Mouse (Mus musculus) neural tube, embryonic 13.5 days (tissue): ENCODE data around the gene Nudt22. TPM values are rescaled to one million over a fixed set of nuclear protein-coding genes. Genes with fewer than 3 reads are reported as not detected.
A peak's percentile ranks its signal among the peaks of the same experiment; 100 is the strongest.

Experiments used
- ATAC-seq: fragments of 200-750 bp; cut with Nextera tagmentation; 2 replicates; pipeline ENCODE4 v1.8.0; 2017; ENCODE audit warnings: low read depth, mild to moderate bottlenecking, moderate TSS enrichment, moderate library complexity
- H3K27ac ChIP-seq: fragments of 300-500 bp; sonication (generic); replicated peaks from 2 replicates; pipeline ENCODE4 v1.5.1; 2015; ENCODE audit warnings: moderate library complexity, mild to moderate bottlenecking, inconsistent platforms
- H3K27me3 ChIP-seq: fragments of 300-500 bp; sonication (generic); 2 replicates; pipeline ENCODE4 v1.6.1; 2015; ENCODE audit warnings: mild to moderate bottlenecking, inconsistent platforms
- H3K36me3 ChIP-seq: fragments of 300-500 bp; sonication (generic); 2 replicates; pipeline ENCODE4 v1.6.1; 2015; ENCODE audit warnings: mild to moderate bottlenecking, inconsistent platforms
- H3K4me1 ChIP-seq: fragments of 300-500 bp; sonication (generic); replicated peaks from 2 replicates; pipeline ENCODE4 v1.6.1; 2015; ENCODE audit warnings: inconsistent platforms
- H3K4me2 ChIP-seq: fragments of 300-500 bp; sonication (generic); 2 replicates; pipeline ENCODE4 v1.6.1; 2015; ENCODE audit warnings: inconsistent platforms, mild to moderate bottlenecking, moderate library complexity
- H3K4me3 ChIP-seq: fragments of 300-500 bp; sonication (generic); 2 replicates; pipeline ENCODE4 v1.5.1; 2015; ENCODE audit warnings: mild to moderate bottlenecking, inconsistent platforms
- H3K9ac ChIP-seq: fragments of 300-500 bp; sonication (generic); 2 replicates; pipeline ENCODE4 v1.6.1; 2015; ENCODE audit warnings: moderate library complexity, mild to moderate bottlenecking, inconsistent platforms
- H3K9me3 ChIP-seq: fragments of 300-500 bp; sonication (generic); 2 replicates; pipeline ENCODE4 v1.6.1; 2016; ENCODE audit warnings: inconsistent platforms
- WGBS: fragments of 180-500 bp; shearing (Covaris S2); methylation state at CpG from one replicate; pipeline ENCODE4 v1.1.7; 2015; 5-methylcytosine and 5-hydroxymethylcytosine counted together
- polyA plus RNA-seq: library from polyadenylated mRNA; unstranded; fragments of >200 nt; fragmentation: Nextera tagmentation; extraction: Ambion mirVana; gene quantifications from 2 replicates; pipeline ENCODE4 v1.2.1, GENCODE M21; 2015

Gene Nudt22
- polyA plus RNA-seq, 1 experiment from 2014 or later: 25.8 TPM

DNA sequence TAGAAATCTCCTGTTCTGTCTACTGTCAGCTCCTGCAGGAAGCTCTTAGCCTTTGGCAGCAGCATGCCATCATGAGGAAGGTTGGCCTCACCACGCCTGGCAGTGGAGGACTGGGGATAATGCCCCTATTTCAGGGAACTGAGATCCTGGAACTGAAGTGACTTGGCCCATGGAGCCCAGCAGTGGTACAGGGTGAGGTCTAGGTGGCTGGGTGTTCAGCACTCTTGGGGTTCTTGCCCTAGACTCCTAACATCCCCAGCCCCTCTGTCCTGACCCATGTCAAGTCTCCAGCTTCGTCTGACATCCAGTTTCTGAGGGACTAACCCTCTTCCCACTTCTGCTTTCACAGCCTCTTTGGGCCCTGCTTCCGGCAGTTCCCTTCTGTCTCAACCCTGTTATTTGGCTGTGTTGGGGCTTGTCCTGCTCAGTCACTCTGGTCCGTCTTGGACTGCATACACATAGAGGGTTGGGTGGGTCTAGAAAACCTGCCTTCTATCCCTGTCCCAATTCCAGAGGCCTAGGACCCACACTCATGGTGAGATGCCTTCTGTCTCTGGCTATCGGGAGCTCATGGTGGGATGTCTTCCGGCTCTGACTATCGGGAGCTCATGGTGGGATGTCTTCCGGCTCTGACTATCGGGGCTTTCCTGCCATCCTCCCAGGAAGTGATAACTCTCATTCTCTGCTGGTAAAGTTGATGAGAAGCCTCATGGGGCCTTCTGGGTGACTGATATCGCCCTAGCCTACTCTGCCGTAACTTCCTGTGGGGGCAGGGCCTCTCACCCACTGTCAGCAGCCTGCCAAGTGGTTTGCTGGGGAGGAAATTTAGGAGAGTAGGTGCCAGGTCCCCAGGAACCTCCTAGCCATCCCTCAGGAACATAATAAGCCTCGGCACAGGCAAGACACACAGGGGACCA is 21.9 kb upstream of the Nudt22 start:
- ATAC-seq: no peak
- Histone ChIP-seq H3K4me2 (no peak overlapping the region), H3K9me3 (no peaks in the 10 kb centered on the region), H3K9ac (no peak overlapping the region), H3K27me3 (no peaks in the 10 kb centered on the region), H3K4me1 (no peaks in the 10 kb centered on the region), H3K4me3 (no peak overlapping the region), H3K27ac (no peak overlapping the region), H3K36me3 (peaks cover 66% of the 10 kb centered on the region)
- WGBS: 81% methylated on average over 12 of the region's 12 CpGs

DNA sequence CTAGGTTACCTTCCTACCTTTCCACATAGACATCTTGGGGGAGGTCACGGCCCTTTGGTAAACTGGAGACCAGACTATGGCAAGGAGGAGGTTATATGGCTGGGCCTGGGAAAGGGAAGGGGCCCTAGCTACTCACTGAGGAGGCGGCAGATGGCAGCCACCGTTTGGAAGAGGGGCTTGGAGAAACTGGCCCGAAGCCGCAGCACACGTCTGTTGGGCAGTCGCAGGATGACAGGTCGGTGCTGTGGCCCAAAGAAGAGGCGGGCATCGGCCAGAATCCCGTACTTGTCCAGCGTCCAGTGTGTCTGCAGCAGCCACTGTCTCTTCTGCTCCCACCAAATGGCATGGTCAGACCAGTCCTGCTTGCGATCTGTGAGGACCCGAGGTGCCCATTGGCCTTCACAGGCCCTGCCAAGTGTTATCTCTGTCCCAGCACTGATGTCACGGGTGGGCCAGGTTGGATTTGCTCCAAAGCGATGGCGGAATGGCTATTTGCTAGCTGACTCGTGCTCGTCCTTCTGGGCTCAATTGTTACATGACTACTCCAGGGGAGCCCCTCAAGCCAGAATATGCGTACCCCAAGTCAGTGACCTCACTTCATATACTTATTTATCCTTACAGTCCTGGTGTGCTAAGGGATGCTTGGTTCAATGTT is 18.7 kb upstream of the Nudt22 start:
- Histone ChIP-seq H3K4me3 (no peak overlapping the region), H3K9me3 (no peaks in the 10 kb centered on the region), H3K9ac (no peak overlapping the region), H3K36me3 (peaks cover 37% of the 10 kb centered on the region), H3K27me3 (no peaks in the 10 kb centered on the region), H3K27ac (no peak overlapping the region), H3K4me2 (no peak overlapping the region), H3K4me1 (no peaks in the 10 kb centered on the region)
- WGBS: 92% methylated on average over 20 of the region's 20 CpGs
- ATAC-seq: no peak

DNA sequence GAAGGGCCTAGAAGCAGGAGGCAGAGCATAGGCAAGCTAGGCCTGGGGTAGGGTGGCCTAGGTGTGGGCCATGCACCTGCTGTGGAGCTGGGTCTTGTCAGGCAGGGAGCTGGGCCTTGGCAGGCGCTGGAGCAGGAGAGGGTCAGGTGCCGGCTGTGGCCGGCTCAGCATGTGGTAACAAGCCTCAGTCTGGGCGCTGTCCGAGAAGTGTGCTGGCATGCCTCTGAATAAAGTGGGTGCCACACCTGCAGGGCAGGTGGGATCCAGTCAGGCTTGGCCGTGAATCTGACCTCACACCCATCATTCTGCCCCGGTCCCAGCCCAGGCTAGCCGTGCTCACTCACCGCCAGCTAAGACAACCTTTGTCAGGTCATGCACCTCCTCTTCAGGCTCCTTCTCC is 18.1 kb upstream of the Nudt22 start:
- Histone ChIP-seq H3K27ac (no peak overlapping the region), H3K9ac (no peak overlapping the region), H3K27me3 (no peaks in the 10 kb centered on the region), H3K36me3 (peaks cover 31% of the 10 kb centered on the region), H3K9me3 (no peaks in the 10 kb centered on the region), H3K4me3 (no peak overlapping the region), H3K4me2 (no peak overlapping the region), H3K4me1 (no peaks in the 10 kb centered on the region)
- no peak for ATAC-seq
- WGBS: 93% methylated on average over 9 of the region's 9 CpGs

GRCm38 (mm10) chr19:7012426-7012825 is 16.5 kb upstream of the Nudt22 start:
- Histone ChIP-seq H3K27ac (no peak overlapping the region), H3K36me3 (peaks cover 17% of the 10 kb centered on the region), H3K9me3 (no peaks in the 10 kb centered on the region), H3K4me1 (no peaks in the 10 kb centered on the region), H3K4me2 (no peak overlapping the region), H3K9ac (no peak overlapping the region), H3K4me3 (no peak overlapping the region), H3K27me3 (no peaks in the 10 kb centered on the region)
- ATAC-seq: no peak
- WGBS: 77% methylated on average over 4 of the region's 4 CpGs

- no peak overlapping the region for H3K4me2 ChIP-seq
- H3K4me1 ChIP-seq: no peaks in the 10 kb centered on the region
- H3K4me3 ChIP-seq: no peak overlapping the region
- no peaks in the 10 kb centered on the region for H3K36me3 ChIP-seq
- no peak overlapping the region for H3K27ac ChIP-seq
- ATAC-seq: no peak
- WGBS: 82% methylated on average over 9 of the region's 9 CpGs
- no peaks in the 10 kb centered on the region for H3K27me3 ChIP-seq
- H3K9ac ChIP-seq: no peak overlapping the region
- H3K9me3 ChIP-seq: no peaks in the 10 kb centered on the region
These were observed 11.1 kb upstream of the Nudt22 start for GRCm38 (mm10) chr19:7006892-7007593.

- no peaks in the 10 kb centered on the region for H3K27me3 ChIP-seq
- H3K9me3 ChIP-seq: no peaks in the 10 kb centered on the region
- 92% methylated on average over 19 of the region's 19 CpGs for WGBS
- H3K4me1 ChIP-seq: peaks cover 28% of the 10 kb centered on the region
- peaks cover 25% of the 10 kb centered on the region for H3K36me3 ChIP-seq
- H3K27ac ChIP-seq: no peak overlapping the region
- no peak overlapping the region for H3K4me3 ChIP-seq
- no peak overlapping the region for H3K9ac ChIP-seq
- ATAC-seq: no peak
- no peak overlapping the region for H3K4me2 ChIP-seq
These were observed 3.6 kb upstream of the Nudt22 start for GRCm38 (mm10) chr19:6999360-7000063.

- Histone ChIP-seq H3K9ac (no peak overlapping the region), H3K27ac (no peak overlapping the region), H3K4me3 (no peak overlapping the region), H3K4me1 (peaks cover 43% of the 10 kb centered on the region), H3K4me2 (no peak overlapping the region), H3K36me3 (peaks cover 25% of the 10 kb centered on the region), H3K27me3 (no peaks in the 10 kb centered on the region), H3K9me3 (no peaks in the 10 kb centered on the region)
- 84% methylated on average over 9 of the region's 9 CpGs for WGBS
- ATAC-seq: no peak
These were observed 1.9 kb upstream of the Nudt22 start for GRCm38 (mm10) chr19:6997721-6998290.

DNA sequence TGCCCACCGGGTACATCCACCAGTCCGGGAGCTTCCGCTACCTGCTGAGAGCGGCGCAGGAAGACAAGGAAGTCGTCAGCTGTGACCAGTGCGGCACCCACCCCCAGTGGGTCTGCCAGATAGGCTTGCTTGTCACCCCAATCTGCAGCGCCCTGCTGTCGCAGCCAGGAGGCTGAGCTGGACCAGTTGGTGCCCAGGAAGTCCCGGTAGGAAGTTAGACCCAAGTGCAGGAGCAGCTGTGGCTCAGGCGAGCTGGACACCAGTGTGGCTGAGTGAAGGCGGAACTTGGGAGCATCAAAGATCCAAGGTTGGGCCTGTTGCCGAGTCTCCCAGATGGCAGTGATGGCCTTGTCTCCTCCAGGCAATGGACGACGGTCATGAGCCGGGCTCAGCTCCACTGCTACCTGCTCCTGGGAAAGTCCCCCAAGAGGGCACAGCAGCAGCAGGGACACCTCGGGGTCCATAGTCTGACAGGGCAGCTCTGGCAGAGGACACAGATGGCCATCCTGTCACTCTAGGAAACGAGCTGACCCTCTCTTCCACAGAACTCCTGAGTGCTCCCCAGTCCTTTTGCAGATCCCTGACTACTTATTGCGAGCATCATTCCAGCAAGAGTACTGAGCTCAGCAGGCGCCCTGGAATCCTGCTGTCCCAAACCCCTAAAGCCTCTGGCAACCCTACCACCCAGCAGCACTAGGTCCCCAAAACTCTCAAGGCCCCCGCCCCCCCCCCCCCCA is 494 bp downstream of the Nudt22 start:
- WGBS: 52% methylated on average over 21 of the region's 21 CpGs
- peaks cover 52% of the 10 kb centered on the region for H3K4me1 ChIP-seq
- H3K4me3 ChIP-seq: peak overlapping the region; percentile 69
- no peaks in the 10 kb centered on the region for H3K27me3 ChIP-seq
- H3K36me3 ChIP-seq: peaks cover 24% of the 10 kb centered on the region
- no peaks in the 10 kb centered on the region for H3K9me3 ChIP-seq
- H3K9ac ChIP-seq: peak overlapping the region; percentile 82
- H3K4me2 ChIP-seq: peak overlapping the region; percentile 79
- no peak for ATAC-seq
- peak overlapping the region; percentile 76; the same call in 1 of the 2 replicates for H3K27ac ChIP-seq

DNA sequence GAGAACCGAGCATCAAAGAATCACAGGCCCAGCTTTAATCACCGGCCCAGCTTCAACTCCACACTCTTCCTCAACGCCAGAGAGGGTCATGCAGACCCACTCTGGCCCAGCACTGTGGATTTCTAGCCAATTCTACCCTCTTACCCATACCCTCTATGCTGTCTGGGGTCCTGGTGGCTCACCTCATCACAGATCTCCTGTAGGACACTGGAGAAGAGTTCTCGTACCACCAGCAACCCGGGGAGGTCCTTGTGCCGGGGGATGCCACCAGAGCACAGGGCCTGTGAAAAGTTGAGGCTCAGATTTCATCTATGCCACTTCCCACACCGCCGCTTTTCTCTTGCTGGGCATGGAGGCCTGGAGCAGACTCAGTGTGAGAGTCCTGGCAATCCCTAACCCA is 1.4 kb downstream of the Nudt22 start:
- Histone ChIP-seq H3K4me1 (peaks cover 52% of the 10 kb centered on the region), H3K36me3 (peaks cover 15% of the 10 kb centered on the region), H3K4me2 (peak overlapping the region; percentile 79; the same call in 1 of the 2 replicates), H3K27ac (no peak overlapping the region), H3K27me3 (no peaks in the 10 kb centered on the region), H3K9me3 (no peaks in the 10 kb centered on the region), H3K4me3 (no peak overlapping the region), H3K9ac (peak overlapping the region; percentile 82)
- no peak for ATAC-seq
- WGBS: 89% methylated on average over 8 of the region's 8 CpGs

DNA sequence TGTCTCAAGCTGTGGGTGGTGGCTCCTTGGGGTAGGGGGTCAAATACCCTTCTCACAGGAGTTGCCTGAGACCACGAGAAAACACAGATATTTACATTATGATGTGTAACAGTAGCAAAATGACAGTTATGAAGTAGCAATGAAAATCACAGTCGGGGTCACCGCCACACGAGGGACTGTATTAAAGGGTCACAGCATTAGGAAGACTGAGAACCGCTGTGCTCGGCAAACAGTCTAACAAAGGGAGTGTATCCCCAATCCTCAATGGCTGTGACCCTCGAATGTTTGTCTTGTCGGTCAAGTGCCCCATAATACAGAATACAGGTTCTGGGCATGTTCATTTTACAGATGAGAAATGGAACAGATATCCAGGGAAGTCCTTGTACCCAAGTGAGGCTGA is 1.9 kb downstream of the Nudt22 start:
- Histone ChIP-seq H3K36me3 (peaks cover 10% of the 10 kb centered on the region), H3K4me2 (no peak overlapping the region), H3K27me3 (no peaks in the 10 kb centered on the region), H3K9ac (no peak overlapping the region), H3K4me3 (no peak overlapping the region), H3K4me1 (peaks cover 52% of the 10 kb centered on the region), H3K9me3 (no peaks in the 10 kb centered on the region), H3K27ac (no peak overlapping the region)
- 87% methylated on average over 8 of the region's 8 CpGs for WGBS
- no peak for ATAC-seq
